Mouse (Mus musculus) midbrain, embryonic 14.5 days (tissue): ENCODE data around the gene Hcrt. TPM values are rescaled to one million over a fixed set of nuclear protein-coding genes. Genes with fewer than 3 reads are reported as not detected.
"Not testable (repeated sequence)": the region's sequence is repeated elsewhere in the genome, so short reads cannot be mapped to it uniquely, and the experiment has no call there.

Source experiments
- ATAC-seq: fragments of 200-750 bp; cut with Nextera tagmentation; 2 replicates; pipeline ENCODE4 v1.8.0; 2017; ENCODE audit warnings: moderate number of reproducible peaks, moderate library complexity; ENCODE audit not compliant: low FRiP score, low TSS enrichment
- DNase-seq: peaks from one replicate; pipeline ENCODE4 v3.0.0-alpha.2; 2015
- H3K27ac ChIP-seq: fragments of 300-500 bp; sonication (generic); replicated peaks from 2 replicates; pipeline ENCODE4 v1.5.1; 2014; ENCODE audit warnings: mild to moderate bottlenecking, low read depth, low read length, moderate library complexity
- H3K27me3 ChIP-seq: fragments of 300-500 bp; sonication (generic); 2 replicates; pipeline ENCODE4 v1.6.1; 2014; ENCODE audit warnings: low read length, control low read depth, mixed read lengths; ENCODE audit not compliant: control insufficient read depth, insufficient read depth
- H3K36me3 ChIP-seq: fragments of 300-500 bp; sonication (generic); 2 replicates; pipeline ENCODE4 v1.6.1; 2014; ENCODE audit warnings: low read length, control low read depth; ENCODE audit not compliant: control insufficient read depth, insufficient read depth
- H3K4me1 ChIP-seq: fragments of 300-500 bp; sonication (generic); 2 replicates; pipeline ENCODE4 v1.6.1; 2014; ENCODE audit warnings: mild to moderate bottlenecking, antibody characterized with exemption, low read length, control low read depth; ENCODE audit not compliant: control insufficient read depth, insufficient read depth
- H3K4me2 ChIP-seq: fragments of 300-500 bp; sonication (generic); 2 replicates; pipeline ENCODE4 v1.6.1; 2014; ENCODE audit warnings: mild to moderate bottlenecking, low read length, moderate library complexity
- H3K4me3 ChIP-seq: fragments of 300-500 bp; sonication (generic); replicated peaks from 2 replicates; pipeline ENCODE4 v1.5.1; 2014; ENCODE audit warnings: low read depth, low read length
- H3K9ac ChIP-seq: fragments of 300-500 bp; sonication (generic); replicated peaks from 2 replicates; pipeline ENCODE4 v1.6.1; 2014; ENCODE audit warnings: mild to moderate bottlenecking, low read length, moderate library complexity
- H3K9me3 ChIP-seq: fragments of 300-500 bp; sonication (generic); 2 replicates; pipeline ENCODE4 v1.6.1; 2016; ENCODE audit warnings: low read length, control low read depth, mixed read lengths; ENCODE audit not compliant: control insufficient read depth
- WGBS: fragments of 180-500 bp; shearing (Covaris S2); extraction: QIAGEN DNeasy Blood & Tissue Kit; methylation state at CpG from one replicate; pipeline ENCODE4 v1.1.7; 2014; 5-methylcytosine and 5-hydroxymethylcytosine counted together
- polyA plus RNA-seq: library from polyadenylated mRNA; unstranded; fragments of >200 nt; fragmentation: Nextera tagmentation; extraction: Ambion mirVana; gene quantifications from 2 replicates; pipeline ENCODE4 v1.2.1, GENCODE M21; 2014

Hcrt gene
- polyA plus RNA-seq, 1 experiment from 2014 or later = not detected

DNA sequence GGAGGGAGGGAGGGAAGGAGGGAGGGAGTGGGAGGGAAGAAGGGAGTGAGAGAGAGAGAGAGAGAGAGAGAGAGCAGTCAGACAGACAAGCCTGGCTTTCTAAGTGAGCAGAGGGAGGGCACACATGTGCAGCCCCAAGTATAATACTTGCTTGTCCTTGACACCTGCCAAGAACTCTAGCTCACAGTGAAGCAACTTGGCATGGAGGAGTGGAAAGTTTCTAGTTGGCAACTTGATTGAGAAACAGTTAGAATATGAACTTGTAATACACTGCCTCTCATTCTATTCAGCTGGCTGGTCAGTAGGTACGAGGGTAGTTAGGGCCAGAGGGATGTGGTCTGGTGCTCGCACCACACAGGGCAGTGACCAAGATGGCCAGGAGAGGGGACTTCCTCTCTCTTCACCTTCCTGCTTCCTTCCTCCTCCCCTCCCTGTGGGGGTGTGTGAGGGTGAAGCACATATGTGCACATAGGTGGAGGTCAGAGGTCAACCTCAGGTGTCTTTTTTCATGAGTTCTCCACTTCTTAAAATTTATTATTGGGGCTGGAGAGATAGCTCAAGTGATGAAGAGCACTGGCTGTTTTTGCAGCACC is 28.8 kb upstream of the Hcrt start:
- ATAC-seq = no peak

DNA sequence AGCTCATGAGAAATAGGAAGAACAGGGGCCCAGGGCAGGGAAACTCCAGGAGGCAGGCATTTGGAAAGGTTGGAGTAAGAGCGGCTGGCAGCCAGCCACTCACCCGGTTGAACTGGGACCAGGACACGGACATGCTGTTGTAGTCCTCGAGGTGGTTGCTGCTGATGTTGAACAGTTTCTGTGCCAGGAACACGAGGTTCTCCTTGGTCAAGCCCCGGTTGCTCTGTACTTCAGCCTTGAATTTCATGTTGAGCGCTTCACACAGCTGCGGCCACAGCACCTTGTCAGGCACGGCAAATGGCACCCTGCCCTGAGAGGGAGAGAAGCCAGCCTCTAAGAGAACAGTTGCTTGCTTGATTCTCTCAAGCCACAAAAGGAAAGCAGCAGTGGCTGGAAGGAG is 27.9 kb upstream of the Hcrt start:
- H3K27ac ChIP-seq, H3K4me2 ChIP-seq, H3K9me3 ChIP-seq, H3K4me1 ChIP-seq, H3K9ac ChIP-seq, DNase-seq, ATAC-seq, H3K27me3 ChIP-seq, H3K4me3 ChIP-seq: not testable (repeated sequence)
- peaks cover 14% of the 10 kb centered on the region; the same call in 1 of the 2 replicates for H3K36me3 ChIP-seq
- WGBS = 91% methylated on average over 9 of the region's 9 CpGs

More for the DNA sequence above, 28.8 kb upstream of the Hcrt start:
- Histone ChIP-seq H3K4me3 (no peak overlapping the region), H3K36me3 (peaks cover 19% of the 10 kb centered on the region), H3K27ac (no peak overlapping the region), H3K9ac (no peak overlapping the region), H3K27me3 (no peaks in the 10 kb centered on the region), H3K4me1 (no peaks in the 10 kb centered on the region), H3K9me3 (no peaks in the 10 kb centered on the region), H3K4me2 (no peak overlapping the region)
- no peak for DNase-seq
- WGBS = 88% methylated on average over 2 of the region's 2 CpGs

DNA sequence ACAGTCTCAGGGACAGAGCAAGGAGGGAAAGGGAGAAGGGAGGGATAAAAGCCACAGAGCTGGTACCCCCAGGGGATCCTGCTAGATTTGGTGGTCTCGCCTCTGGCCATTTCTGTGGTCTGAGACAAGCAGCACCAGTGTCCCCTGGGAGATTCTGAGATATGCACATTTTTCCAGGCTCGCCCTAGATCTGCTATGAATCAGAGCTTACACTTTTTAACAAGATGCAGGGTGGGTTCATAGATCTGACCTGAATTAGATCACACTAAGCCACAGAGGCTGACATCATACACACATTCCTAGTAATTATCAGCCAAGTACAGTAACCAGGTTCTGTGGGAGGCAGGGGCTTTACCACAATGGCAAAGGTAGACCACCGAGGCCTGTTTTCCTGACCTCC is 27.0 kb upstream of the Hcrt start:
- Histone ChIP-seq H3K27me3 (no peaks in the 10 kb centered on the region), H3K4me2 (no peak overlapping the region), H3K4me1 (no peaks in the 10 kb centered on the region), H3K9ac (no peak overlapping the region), H3K36me3 (peaks cover 14% of the 10 kb centered on the region; the same call in 1 of the 2 replicates), H3K4me3 (no peak overlapping the region), H3K9me3 (no peaks in the 10 kb centered on the region), H3K27ac (no peak overlapping the region; the same call in 1 of the 2 replicates)
- WGBS = 81% methylated on average over 3 of the region's 3 CpGs
- peak; percentile 40 for DNase-seq
- ATAC-seq = no peak

DNA sequence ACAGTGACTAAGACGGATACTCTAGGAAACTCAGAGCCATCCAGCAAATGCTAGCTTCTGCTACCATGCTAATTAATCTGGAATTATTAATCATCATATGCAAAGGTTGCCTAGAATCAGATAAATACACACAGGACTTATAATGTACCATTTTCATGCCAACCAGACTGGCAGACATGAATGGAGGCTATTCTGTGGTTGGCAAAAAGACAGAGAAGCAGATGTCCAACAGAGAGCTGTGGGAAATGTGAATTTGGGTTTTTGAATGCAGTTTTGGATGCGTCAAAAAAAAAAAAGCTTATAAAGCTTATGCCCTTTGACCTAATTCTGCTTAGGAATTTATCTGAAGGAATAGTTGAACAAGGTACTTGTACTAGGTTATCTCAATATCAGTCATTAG is 23.0 kb upstream of the Hcrt start:
- H3K4me2 ChIP-seq = no peak overlapping the region
- 93% methylated on average over 2 of the region's 2 CpGs for WGBS
- no peaks in the 10 kb centered on the region for H3K27me3 ChIP-seq
- H3K36me3 ChIP-seq = peaks cover 39% of the 10 kb centered on the region
- H3K4me3 ChIP-seq = no peak overlapping the region
- no peaks in the 10 kb centered on the region for H3K9me3 ChIP-seq
- ATAC-seq (no peak), DNase-seq (no peak)
- H3K9ac ChIP-seq = no peak overlapping the region
- no peak overlapping the region for H3K27ac ChIP-seq
- no peaks in the 10 kb centered on the region for H3K4me1 ChIP-seq

DNA sequence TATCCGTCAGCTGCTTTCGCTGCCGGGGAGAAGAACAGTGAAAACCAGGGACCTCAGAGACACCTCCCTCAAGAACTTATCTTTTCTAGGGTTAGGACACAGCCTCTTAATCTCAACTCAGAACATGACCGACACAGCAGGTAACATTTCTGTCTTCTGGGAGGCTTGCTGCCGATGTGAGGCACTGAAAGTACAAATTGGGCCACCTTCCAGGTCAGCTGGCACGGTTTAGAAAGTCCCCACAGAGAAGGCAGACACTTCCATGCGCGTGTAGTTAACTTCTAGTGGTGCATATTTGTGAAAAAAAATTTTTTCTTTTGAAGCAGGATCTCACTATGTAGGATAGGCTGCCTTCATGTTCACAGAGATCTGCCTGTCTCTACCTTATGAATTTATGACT is 21.6 kb upstream of the Hcrt start:
- Histone ChIP-seq H3K4me3 (no peak overlapping the region), H3K4me1 (no peaks in the 10 kb centered on the region), H3K4me2 (no peak overlapping the region), H3K36me3 (peaks cover 34% of the 10 kb centered on the region), H3K9ac (no peak overlapping the region), H3K9me3 (no peaks in the 10 kb centered on the region), H3K27ac (no peak overlapping the region), H3K27me3 (no peaks in the 10 kb centered on the region)
- DNase-seq (no peak), ATAC-seq (no peak)
- 89% methylated on average over 8 of the region's 8 CpGs for WGBS

DNA sequence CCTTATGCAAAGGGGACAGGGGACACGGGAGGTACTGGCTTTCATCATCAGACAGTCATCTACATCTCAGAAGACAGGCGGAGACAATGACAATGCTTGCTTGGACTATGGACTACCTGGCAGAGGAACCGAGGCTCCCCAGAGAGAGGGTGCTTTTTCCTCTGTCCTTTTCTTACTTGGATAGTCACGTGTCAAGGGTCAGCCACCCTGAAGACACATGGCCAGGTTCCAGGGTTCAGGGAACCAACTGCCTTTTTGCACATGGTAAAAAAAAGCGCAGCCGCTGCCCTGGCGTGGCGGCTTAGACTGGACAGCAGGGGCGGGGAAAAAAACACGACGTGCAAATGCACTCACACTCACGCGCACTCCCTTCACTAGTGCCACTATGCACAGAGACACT is 19.8 kb upstream of the Hcrt start:
- Histone ChIP-seq H3K27me3 (no peaks in the 10 kb centered on the region), H3K4me2 (no peak overlapping the region), H3K9ac (no peak overlapping the region), H3K27ac (no peak overlapping the region), H3K4me1 (no peaks in the 10 kb centered on the region), H3K4me3 (no peak overlapping the region), H3K36me3 (peaks cover 28% of the 10 kb centered on the region), H3K9me3 (no peaks in the 10 kb centered on the region)
- 89% methylated on average over 13 of the region's 13 CpGs for WGBS
- DNase-seq (no peak), ATAC-seq (no peak)

DNA sequence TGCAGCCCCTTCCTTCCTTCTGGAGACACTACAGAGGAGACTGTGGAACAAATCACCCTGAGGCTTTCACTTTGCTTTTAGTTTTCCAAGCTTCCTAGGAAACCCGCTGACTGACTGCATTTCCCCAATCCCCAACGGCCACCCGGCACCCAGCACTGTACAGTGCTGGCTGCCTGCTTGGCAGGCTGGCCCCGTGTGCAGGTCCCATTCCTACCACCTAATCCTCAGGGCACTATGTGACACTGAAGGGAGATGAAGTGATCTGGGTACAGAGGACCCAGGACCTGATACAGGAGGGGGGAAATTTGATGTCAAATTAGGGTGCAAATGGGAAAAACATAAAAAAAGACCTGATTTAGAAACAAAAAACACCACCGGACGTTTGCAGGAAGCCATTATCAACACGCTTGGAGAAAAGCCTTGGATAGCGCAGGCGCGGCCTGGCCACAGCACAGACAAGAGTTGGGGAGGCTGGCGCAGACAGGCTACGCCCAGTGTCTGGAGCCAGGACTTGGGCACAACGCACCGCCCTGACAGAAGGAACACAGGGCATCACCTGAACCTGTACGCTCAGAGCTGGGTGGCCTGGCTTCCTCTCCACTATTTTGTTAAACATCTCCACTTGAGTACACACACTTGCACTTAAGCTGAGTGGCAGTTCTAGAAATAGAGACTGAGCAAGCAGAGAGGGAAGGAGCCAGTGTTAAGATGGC is 19.2 kb upstream of the Hcrt start:
- H3K27ac ChIP-seq = no peak overlapping the region
- DNase-seq (no peak), ATAC-seq (no peak)
- no peak overlapping the region for H3K4me3 ChIP-seq
- WGBS = 95% methylated on average over 15 of the region's 15 CpGs
- no peaks in the 10 kb centered on the region for H3K9me3 ChIP-seq
- peaks cover 28% of the 10 kb centered on the region for H3K36me3 ChIP-seq
- H3K4me1 ChIP-seq = no peaks in the 10 kb centered on the region
- H3K9ac ChIP-seq = no peak overlapping the region
- no peak overlapping the region for H3K4me2 ChIP-seq
- H3K27me3 ChIP-seq = no peaks in the 10 kb centered on the region

DNA sequence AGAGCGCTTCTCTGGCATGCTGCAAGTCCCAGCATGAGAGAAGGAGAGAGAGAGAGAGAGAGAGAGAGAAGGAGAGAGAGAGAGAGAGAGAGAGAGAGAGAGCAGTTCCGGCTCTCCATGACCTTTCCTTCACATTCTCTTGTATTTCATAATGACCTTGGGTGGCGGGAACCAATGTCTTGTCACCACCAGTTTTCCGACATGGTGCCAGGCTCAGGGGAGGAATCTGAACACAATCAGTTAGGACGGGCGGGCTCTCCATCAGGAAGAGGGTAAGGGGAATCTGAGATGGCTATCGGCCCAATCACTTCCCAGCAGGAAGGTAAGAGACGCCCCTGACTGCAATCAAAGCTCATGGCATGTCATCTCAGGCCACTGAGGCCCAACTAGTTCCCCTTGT is 17.5 kb upstream of the Hcrt start:
- no peak overlapping the region for H3K4me2 ChIP-seq
- H3K9me3 ChIP-seq = no peaks in the 10 kb centered on the region
- DNase-seq (no peak), ATAC-seq (no peak)
- 88% methylated on average over 8 of the region's 8 CpGs for WGBS
- H3K4me3 ChIP-seq = no peak overlapping the region
- H3K4me1 ChIP-seq = no peaks in the 10 kb centered on the region
- peaks cover 28% of the 10 kb centered on the region for H3K36me3 ChIP-seq
- H3K9ac ChIP-seq = no peak overlapping the region
- no peaks in the 10 kb centered on the region for H3K27me3 ChIP-seq
- no peak overlapping the region for H3K27ac ChIP-seq

DNA sequence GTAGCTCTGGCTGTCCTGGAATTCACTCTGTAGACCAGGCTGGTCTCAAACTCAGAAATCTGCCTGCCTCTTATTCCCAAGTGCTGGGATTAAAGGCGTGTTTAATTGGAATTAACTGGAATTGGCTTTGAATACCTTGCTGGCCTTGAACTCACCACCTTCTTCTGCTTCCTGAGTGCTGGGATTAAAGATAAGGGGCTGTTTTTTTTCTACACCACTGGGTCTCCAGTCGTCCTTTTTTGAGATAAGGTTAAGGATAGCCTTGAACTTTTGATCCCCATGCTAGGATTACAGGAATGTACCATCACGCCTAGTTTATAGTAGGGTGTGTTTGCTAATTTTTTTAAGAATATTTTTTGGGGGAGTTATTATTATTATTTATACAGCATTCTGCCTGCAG is 15.3 kb upstream of the Hcrt start:
- H3K27ac ChIP-seq = no peak overlapping the region
- H3K4me1 ChIP-seq = no peaks in the 10 kb centered on the region
- H3K27me3 ChIP-seq = no peaks in the 10 kb centered on the region
- H3K4me3 ChIP-seq = no peak overlapping the region
- H3K36me3 ChIP-seq = peaks cover 21% of the 10 kb centered on the region
- no peak overlapping the region for H3K9ac ChIP-seq
- no peaks in the 10 kb centered on the region for H3K9me3 ChIP-seq
- ATAC-seq (no peak), DNase-seq (no peak)
- 81% methylated on average over 3 of the region's 3 CpGs for WGBS
- no peak overlapping the region for H3K4me2 ChIP-seq
